Mouse (Mus musculus): ENCODE measurements around the gene Stat5b.
"Not testable (repeated sequence)": the region's sequence is repeated elsewhere in the genome, so short reads cannot be mapped to it uniquely, and the experiment has no call there.

Stat5b gene

DNA sequence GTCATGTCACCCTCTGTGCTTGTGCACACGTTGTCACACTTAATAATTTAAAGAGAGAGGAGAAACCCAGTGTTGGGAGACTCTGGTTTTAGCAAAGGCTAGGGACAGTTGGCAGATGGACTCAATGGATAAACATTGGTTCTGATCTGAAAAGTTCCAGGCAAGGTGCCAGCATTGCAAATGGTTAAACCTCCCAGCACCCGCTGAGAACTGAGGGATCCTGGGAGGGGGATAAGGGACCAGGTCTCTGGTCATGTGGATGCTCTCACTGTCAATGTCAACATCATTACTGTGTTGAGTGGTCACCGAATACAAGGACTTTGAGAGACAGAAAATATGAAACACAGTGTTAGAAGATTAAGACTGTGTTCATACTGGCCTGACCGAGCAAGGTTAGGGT, 33.7 kb downstream of the Stat5b start:
- intact Hi-C loops (cut with DNase I): no loop called here

DNA sequence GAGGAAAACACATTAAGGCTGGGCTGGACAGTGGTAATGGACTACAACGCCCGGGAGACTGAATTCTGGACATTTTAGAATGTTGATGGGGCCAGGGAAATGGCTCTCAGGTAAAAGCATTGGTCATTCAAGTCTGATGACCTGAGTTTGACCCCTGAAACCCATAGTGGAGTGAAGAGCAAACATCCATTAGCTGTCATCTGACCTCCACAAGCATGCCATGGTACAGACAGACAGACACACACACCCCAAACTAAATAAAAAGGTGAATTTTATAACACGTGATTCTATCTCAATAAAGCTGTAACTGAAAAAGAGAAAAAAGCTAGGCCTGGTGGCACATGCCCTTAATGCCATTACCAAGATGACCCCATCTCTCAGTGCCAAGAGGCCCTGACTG, 34.2 kb downstream of the Stat5b start:
- intact Hi-C loops (cut with DNase I): no loop called here

DNA sequence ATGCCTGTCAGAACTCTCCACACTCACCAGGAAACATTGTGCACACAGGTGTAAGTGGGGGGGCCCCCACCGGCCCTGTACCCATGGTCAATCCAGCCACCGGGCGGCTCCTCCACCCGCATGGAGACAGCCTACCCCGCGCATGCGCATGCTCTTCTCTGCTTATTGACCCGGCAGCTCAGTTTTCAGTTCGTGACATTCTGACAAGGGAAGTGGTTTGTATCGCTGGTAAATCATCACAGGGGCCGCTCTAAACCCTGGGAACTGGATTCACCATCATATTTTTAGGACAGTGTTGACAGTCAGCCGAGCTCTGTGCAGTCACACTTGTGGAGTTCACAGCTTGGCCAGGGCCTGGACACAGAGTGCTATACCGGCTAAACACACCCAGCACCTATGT, 36.0 kb downstream of the Stat5b start:
- intact Hi-C loops (cut with DNase I): no loop called here

DNA sequence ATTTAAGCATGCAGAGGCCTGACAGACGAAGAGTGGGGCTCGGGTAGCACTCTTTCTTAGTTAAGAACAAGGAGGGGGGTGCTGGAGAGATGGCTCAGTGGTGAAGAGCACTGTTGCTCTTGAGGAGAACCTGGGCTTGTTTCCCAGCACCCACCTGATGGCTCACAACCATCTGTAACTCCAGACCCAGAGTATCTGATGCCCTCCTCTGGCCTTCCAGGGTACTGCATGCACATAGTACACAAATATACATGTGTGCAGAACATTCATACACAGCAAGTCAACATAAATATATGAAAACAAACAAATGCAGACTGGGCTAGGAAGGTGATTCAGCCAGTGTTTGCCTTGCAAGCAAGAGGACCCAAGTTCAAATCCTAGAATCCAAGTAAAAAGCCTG, 39.4 kb downstream of the Stat5b start:
- intact Hi-C loops (cut with DNase I): no loop called here

DNA sequence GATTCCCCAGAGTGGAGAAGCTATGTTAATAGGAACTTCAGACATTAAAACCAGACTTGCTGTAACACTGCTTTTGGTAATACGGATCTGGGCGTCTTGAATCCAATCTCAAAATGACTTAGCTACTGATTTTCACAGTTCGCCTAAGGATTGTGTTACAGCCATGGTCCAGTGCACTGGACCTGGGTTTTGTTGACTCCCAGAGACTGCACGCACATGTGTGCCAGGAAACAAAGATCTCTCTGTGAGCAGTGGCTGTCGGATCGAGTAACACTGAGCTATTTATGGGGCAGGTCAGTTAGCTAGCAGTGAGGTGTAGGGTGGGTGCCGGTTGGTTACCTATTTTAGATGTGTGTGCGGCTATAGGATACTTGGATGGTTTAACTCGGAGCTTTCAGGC, 40.0 kb downstream of the Stat5b start:
- intact Hi-C loops (cut with DNase I): no loop called here

DNA sequence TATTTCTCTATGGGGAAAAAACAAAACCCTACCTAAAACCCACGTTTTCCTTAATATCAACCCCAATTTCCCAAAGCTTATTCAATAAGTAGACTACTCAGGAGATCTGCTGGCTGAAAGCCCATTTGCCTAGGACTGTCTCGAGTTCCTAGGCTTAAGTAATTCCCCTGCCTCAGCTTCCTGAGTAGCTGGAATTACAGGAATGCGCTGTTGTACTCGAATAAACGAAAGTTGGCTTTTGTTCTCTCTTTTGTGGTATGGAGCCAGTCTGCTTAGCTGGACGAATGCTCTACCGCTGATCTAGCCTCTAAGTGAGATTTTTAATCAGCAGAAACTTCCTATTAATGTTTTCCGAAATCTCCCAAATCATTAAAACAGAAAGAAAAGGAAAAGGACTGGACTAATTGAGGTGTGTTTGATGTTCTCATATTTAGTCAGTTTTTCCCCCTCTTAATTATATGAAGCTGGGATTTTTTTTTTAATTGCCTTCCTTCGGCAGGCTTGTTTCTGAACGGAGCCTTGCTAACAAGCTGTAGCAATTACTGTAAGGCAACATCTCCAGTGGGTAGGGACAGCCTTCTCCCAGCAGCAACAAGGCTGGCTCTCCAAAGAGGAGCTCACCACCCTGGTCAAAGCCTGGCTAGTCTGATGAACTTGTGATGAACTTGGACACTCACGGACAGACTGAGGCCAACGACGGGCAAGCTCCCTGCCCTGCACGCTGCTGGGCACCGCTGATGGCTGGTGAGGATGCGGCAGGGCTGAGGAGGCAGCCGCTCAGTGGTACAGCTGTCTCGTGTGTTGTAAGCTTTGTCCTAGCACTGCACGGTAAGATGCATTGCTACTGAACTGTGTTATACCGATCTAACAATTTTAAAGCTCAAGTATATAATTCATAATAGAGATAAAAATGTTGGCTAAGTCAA, 43.9 kb downstream of the Stat5b start:
- intact Hi-C loops (cut with DNase I): no loop called here

DNA sequence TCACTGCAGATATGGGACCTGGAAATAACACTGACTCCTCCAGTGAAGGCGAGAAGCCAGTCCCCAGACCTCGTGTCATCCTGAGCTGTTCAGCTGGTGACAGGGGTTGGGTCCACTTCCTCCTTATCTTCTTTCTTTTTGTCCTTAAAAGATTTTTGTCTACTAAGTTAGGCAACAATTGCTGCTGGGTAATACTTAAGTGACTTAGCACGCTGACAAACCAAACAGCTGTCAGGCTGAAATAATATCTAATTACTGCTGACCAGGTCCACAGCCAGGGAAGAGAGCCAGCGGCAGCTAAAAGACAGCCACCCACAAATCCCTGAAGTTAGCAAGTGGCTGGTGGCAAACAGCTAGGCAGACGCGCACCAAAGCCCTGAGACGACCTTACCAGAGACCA, 45.0 kb downstream of the Stat5b start:
- intact Hi-C loops (cut with DNase I): no loop called here

DNA sequence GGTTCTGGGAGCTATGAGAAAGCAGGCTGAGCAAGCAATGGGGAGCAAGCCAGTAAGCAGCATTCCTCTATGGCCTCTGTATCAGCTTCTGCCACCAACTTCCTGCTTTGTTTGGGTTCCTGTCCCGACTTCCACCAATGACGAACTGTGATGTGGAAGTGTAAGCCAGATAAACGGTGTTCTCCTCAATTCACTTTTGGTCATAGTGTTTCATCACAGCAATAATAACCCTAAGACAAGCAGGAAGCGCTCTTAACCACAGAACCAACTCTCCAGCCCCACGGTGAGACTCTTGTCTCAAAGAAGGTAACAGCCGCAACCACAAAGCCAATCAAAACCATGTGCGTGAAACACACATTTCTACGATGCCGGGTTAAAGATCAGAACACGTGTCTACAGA, 46.1 kb downstream of the Stat5b start:
- intact Hi-C loops (cut with DNase I): no loop called here

DNA sequence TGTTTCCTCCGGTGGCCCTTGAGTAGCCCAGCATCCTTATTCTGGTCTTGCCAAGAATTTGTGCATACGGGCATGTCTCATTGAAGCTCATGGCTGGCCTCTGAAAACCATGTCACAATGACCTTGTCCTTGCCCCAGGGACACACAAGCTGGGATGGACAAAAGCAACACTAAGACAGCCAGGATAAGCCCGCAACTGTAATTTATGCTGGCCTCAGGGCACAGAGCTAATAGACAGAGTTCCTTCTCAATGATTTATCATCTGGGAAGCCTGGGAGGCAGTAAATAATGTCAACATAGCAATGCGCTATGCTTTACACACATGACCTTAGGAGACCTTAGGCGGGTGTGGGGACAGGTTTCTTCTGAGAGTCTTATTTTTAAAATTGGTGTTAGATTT, 51.1 kb downstream of the Stat5b start:
- intact Hi-C loops (cut with DNase I): no loop called here

DNA sequence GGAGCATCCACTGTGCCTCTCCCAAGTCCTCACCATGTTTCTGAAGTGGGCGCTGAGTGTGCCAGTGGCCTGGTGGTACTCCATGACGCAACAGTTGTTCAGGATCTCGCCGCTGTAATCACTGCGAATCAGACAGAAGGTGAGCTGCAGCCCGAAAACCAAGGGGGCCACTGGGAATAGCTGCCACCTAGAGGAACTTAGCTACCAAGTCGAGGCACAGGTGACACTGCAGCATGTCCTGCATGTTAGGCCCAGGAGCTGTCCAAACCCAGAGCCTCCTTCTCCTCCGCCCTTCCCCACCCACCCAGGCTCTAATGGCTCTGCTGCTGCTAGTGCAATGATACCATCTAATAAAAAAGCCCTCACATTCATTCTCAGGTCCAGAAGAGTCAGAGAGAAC, 53.9 kb downstream of the Stat5b start:
- intact Hi-C loops (cut with DNase I): no loop called here

DNA sequence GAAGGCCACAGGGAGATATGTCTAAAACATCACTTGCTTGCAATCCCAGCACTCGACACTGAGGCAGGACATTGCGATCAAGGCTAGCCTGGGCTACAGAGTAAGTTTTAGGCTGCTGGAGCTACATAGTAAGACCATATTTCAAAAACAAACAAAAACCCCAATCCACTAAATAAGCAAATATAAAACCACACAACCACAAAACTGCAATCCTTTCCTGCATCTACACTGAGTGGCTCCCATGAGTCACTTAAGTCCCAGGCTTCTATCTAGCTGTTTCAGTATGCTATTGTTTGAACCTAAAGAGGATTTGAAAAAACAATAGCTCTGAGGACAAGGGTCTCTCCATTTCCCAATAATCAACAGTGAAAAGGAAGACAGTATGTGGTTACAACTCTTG, 55.1 kb downstream of the Stat5b start:
- intact Hi-C loops (cut with DNase I): no loop called here

DNA sequence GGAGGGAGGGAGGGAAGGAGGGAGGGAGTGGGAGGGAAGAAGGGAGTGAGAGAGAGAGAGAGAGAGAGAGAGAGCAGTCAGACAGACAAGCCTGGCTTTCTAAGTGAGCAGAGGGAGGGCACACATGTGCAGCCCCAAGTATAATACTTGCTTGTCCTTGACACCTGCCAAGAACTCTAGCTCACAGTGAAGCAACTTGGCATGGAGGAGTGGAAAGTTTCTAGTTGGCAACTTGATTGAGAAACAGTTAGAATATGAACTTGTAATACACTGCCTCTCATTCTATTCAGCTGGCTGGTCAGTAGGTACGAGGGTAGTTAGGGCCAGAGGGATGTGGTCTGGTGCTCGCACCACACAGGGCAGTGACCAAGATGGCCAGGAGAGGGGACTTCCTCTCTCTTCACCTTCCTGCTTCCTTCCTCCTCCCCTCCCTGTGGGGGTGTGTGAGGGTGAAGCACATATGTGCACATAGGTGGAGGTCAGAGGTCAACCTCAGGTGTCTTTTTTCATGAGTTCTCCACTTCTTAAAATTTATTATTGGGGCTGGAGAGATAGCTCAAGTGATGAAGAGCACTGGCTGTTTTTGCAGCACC, 59.0 kb downstream of the Stat5b start:
- intact Hi-C loops (cut with DNase I): no loop called here

DNA sequence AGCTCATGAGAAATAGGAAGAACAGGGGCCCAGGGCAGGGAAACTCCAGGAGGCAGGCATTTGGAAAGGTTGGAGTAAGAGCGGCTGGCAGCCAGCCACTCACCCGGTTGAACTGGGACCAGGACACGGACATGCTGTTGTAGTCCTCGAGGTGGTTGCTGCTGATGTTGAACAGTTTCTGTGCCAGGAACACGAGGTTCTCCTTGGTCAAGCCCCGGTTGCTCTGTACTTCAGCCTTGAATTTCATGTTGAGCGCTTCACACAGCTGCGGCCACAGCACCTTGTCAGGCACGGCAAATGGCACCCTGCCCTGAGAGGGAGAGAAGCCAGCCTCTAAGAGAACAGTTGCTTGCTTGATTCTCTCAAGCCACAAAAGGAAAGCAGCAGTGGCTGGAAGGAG, 59.9 kb downstream of the Stat5b start:
- intact Hi-C loops (cut with DNase I): not testable (repeated sequence)

DNA sequence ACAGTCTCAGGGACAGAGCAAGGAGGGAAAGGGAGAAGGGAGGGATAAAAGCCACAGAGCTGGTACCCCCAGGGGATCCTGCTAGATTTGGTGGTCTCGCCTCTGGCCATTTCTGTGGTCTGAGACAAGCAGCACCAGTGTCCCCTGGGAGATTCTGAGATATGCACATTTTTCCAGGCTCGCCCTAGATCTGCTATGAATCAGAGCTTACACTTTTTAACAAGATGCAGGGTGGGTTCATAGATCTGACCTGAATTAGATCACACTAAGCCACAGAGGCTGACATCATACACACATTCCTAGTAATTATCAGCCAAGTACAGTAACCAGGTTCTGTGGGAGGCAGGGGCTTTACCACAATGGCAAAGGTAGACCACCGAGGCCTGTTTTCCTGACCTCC, 60.8 kb downstream of the Stat5b start:
- intact Hi-C loops (cut with DNase I): no loop called here

DNA sequence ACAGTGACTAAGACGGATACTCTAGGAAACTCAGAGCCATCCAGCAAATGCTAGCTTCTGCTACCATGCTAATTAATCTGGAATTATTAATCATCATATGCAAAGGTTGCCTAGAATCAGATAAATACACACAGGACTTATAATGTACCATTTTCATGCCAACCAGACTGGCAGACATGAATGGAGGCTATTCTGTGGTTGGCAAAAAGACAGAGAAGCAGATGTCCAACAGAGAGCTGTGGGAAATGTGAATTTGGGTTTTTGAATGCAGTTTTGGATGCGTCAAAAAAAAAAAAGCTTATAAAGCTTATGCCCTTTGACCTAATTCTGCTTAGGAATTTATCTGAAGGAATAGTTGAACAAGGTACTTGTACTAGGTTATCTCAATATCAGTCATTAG, 64.8 kb downstream of the Stat5b start:
- intact Hi-C loops (cut with DNase I): no loop called here

DNA sequence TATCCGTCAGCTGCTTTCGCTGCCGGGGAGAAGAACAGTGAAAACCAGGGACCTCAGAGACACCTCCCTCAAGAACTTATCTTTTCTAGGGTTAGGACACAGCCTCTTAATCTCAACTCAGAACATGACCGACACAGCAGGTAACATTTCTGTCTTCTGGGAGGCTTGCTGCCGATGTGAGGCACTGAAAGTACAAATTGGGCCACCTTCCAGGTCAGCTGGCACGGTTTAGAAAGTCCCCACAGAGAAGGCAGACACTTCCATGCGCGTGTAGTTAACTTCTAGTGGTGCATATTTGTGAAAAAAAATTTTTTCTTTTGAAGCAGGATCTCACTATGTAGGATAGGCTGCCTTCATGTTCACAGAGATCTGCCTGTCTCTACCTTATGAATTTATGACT, 66.2 kb downstream of the Stat5b start:
- intact Hi-C loops (cut with DNase I): loop anchor here (5.0 kb wide), 1 partner anchor 73 kb away; the partner anchor contains the start of gene Stat5a

DNA sequence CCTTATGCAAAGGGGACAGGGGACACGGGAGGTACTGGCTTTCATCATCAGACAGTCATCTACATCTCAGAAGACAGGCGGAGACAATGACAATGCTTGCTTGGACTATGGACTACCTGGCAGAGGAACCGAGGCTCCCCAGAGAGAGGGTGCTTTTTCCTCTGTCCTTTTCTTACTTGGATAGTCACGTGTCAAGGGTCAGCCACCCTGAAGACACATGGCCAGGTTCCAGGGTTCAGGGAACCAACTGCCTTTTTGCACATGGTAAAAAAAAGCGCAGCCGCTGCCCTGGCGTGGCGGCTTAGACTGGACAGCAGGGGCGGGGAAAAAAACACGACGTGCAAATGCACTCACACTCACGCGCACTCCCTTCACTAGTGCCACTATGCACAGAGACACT, 68.0 kb downstream of the Stat5b start:
- intact Hi-C loops (cut with DNase I): loop anchor here (5.0 kb wide), 1 partner anchor 75 kb away; the partner anchor contains the start of gene Stat5a

DNA sequence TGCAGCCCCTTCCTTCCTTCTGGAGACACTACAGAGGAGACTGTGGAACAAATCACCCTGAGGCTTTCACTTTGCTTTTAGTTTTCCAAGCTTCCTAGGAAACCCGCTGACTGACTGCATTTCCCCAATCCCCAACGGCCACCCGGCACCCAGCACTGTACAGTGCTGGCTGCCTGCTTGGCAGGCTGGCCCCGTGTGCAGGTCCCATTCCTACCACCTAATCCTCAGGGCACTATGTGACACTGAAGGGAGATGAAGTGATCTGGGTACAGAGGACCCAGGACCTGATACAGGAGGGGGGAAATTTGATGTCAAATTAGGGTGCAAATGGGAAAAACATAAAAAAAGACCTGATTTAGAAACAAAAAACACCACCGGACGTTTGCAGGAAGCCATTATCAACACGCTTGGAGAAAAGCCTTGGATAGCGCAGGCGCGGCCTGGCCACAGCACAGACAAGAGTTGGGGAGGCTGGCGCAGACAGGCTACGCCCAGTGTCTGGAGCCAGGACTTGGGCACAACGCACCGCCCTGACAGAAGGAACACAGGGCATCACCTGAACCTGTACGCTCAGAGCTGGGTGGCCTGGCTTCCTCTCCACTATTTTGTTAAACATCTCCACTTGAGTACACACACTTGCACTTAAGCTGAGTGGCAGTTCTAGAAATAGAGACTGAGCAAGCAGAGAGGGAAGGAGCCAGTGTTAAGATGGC, 68.6 kb downstream of the Stat5b start:
- intact Hi-C loops (cut with DNase I): loop anchor here (5.0 kb wide), 1 partner anchor 75 kb away; the partner anchor contains the start of gene Stat5a

DNA sequence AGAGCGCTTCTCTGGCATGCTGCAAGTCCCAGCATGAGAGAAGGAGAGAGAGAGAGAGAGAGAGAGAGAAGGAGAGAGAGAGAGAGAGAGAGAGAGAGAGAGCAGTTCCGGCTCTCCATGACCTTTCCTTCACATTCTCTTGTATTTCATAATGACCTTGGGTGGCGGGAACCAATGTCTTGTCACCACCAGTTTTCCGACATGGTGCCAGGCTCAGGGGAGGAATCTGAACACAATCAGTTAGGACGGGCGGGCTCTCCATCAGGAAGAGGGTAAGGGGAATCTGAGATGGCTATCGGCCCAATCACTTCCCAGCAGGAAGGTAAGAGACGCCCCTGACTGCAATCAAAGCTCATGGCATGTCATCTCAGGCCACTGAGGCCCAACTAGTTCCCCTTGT, 70.3 kb downstream of the Stat5b start:
- intact Hi-C loops (cut with DNase I): loop anchor here (5.0 kb wide), 1 partner anchor 77 kb away; the partner anchor contains the start of gene Stat5a

DNA sequence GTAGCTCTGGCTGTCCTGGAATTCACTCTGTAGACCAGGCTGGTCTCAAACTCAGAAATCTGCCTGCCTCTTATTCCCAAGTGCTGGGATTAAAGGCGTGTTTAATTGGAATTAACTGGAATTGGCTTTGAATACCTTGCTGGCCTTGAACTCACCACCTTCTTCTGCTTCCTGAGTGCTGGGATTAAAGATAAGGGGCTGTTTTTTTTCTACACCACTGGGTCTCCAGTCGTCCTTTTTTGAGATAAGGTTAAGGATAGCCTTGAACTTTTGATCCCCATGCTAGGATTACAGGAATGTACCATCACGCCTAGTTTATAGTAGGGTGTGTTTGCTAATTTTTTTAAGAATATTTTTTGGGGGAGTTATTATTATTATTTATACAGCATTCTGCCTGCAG, 72.5 kb downstream of the Stat5b start:
- intact Hi-C loops (cut with DNase I): no loop called here

DNA sequence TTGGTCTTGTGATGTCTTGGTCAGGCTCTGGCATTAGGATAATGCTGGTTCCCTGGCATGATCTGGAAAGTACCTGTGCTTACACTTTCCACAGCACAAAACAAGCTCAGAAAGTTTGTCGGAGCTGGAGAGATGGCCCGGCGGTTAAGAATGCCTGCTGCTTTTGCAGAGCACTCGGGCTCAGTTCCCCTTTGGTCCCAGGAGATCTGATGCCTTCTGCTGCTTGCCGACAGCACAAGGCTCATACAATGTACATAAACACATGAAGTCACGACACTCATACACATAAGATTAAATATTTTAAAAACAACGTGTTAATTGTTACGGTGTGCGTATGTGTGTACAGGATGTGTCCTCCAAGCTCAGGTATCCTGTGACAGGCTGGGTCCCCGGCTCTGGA, 74.6 kb downstream of the Stat5b start:
- intact Hi-C loops (cut with DNase I): no loop called here

DNA sequence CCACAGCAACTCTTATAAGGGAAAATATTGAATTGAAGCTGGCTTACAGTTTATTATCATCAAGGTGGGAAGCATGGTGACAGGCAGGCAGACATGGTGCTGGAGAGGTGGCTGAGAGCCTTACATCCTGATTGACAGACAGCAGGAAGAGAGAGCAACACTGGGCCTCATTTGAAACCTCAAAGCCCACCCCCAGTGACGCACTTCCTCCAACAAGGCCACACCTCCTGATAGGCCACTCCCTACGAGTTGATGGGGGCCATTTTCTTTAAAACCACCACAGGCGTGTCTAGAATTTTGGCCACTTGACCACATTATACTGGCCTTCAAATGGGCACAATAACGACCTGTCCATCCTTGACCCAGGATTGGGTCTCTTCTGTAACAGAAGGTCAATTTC, 76.3 kb downstream of the Stat5b start:
- intact Hi-C loops (cut with DNase I): no loop called here

Data from adrenal gland (tissue).